Mouse (Mus musculus): ENCODE results near the gene Apobec4. TPM values are rescaled to one million over a fixed set of nuclear protein-coding genes. Genes with fewer than 3 reads are reported as not detected.

The Apobec4 gene
- polyA plus RNA-seq, 1 experiment from 2014 or later = not detected

Other genes starting within 250 kb of the Apobec4 start
- gene Rgl1, start 15.8 kb downstream of the Apobec4 start, polyA plus RNA-seq (2015; fragmentation: Nextera tagmentation; extraction: Ambion mirVana) = 11.8 and 13.3 TPM in 2 replicates
- gene Arpc5, start 16.0 kb downstream of the Apobec4 start, polyA plus RNA-seq (2015; fragmentation: Nextera tagmentation; extraction: Ambion mirVana) = 169 and 198 TPM in 2 replicates
- 8.6 and 10.1 TPM in 2 replicates for gene Ncf2, start 49.6 kb downstream of the Apobec4 start, polyA plus RNA-seq (2015; fragmentation: Nextera tagmentation; extraction: Ambion mirVana)
- 9.5 and 12.2 TPM in 2 replicates for gene Smg7, start 152.1 kb downstream of the Apobec4 start, polyA plus RNA-seq (2015; fragmentation: Nextera tagmentation; extraction: Ambion mirVana)
- 0.09 and 0.17 TPM in 2 replicates for gene Nmnat2, start 204.4 kb downstream of the Apobec4 start, polyA plus RNA-seq (2015; fragmentation: Nextera tagmentation; extraction: Ambion mirVana)

All from liver, embryonic 13.5 days (tissue).